In the genomic region with DNA sequence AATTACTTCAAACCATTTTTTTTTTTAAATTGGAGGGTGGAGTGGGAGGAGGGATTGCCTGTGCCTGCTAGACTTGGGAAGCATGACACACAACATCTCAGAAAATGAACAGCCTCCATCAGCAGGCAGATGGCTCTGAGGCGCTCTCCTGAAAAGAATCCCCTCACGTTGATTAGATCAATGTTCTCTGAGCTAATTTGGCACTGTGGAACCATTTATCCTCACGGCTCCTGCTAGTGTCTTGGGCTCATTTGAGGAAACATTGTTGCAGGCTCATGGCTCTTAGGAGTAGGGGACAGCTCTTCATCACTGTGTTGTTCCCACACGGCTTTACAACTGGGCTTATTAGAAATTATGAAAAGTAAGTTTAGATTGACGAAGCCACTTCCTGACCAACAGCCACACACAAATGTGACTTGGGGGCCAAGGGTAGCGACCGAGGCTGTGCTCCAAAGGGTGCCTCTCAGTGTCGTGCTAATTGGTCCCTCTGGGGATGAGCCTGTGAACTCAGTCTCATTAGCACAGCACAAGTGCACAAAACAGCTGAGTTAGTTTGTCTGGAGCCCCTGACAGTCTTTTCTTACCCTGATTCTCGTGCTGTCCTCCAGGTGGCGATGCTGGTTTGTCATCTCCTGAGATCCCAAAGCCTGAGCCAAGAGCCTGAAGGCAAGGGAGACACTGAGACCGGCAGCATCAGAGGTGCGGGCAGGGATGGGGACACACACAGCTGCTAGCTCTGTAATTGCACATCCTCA, we compare ENCODE assay signal across 8 mouse cellular contexts.
DNase-seq lines count a peak whose midpoint lies in the region; ATAC-seq and TF ChIP-seq lines count a peak whose summit lies in the region.

No protein-coding gene starts in this region.

- H3K27ac ChIP-seq in heart, postnatal 0 days (ENCODE audit: low read depth) = no peak overlapping the region
- peak overlapping the region; percentile 57 for H3K27ac ChIP-seq in liver, embryonic 14.5 days
- no peak overlapping the region for H3K27ac ChIP-seq in neural tube, embryonic 11.5 days (ENCODE audit: low read depth, low read length)
- H3K27ac ChIP-seq in stomach, embryonic 16.5 days (ENCODE audit: low read length) = no peak overlapping the region

- peak; percentile 91 for TF ChIP-seq CTCF in heart, postnatal 0 days (IDR thresholded peaks at IDR 0.05; ENCODE audit: low read depth)
- TF ChIP-seq CTCF in liver, embryonic 14.5 days (IDR thresholded peaks at IDR 0.05; ENCODE audit: low read depth) = peak; percentile 94

- peak; percentile 92 for ATAC-seq in erythroid progenitor cell, adult 5-6 weeks (replicated peaks; ENCODE audit: low FRiP score, poor library complexity, severe bottlenecking)
- ATAC-seq in heart, postnatal 0 days (ENCODE audit: insufficient read depth, low read depth) = peak; percentile 51; the same call in 1 of the 2 replicates
- peak; percentile 71 for ATAC-seq in liver, embryonic 14.5 days (ENCODE audit: insufficient read depth)
- ATAC-seq in neural tube, embryonic 11.5 days (ENCODE audit: insufficient read depth, low FRiP score, low TSS enrichment) = peak; percentile 58; the same call in 1 of the 2 replicates
- peak; percentile 40; the same call in 1 of the 2 replicates for ATAC-seq in stomach, embryonic 16.5 days (ENCODE audit: insufficient read depth, low FRiP score)

- WGBS in heart, postnatal 0 days = 27% methylated on average over 12 of the region's 12 CpGs
- WGBS in liver, embryonic 14.5 days (ENCODE audit: insufficient replicate concordance) = 24% methylated on average over 12 of the region's 12 CpGs
- 31% methylated on average over 12 of the region's 12 CpGs for WGBS in neural tube, embryonic 11.5 days
- 28% methylated on average over 12 of the region's 12 CpGs for WGBS in stomach, embryonic 16.5 days

- no peak overlapping the region for H3K4me2 ChIP-seq in heart, postnatal 0 days (ENCODE audit: low read depth, low read length)
- peak overlapping the region; percentile 24; the same call in 1 of the 2 replicates for H3K4me2 ChIP-seq in liver, embryonic 14.5 days (ENCODE audit: low read depth)
- H3K4me2 ChIP-seq in neural tube, embryonic 11.5 days (ENCODE audit: low read depth) = no peak overlapping the region
- no peak overlapping the region for H3K4me2 ChIP-seq in stomach, embryonic 16.5 days (ENCODE audit: low read depth, low read length)

- H3K27me3 ChIP-seq in heart, postnatal 0 days (ENCODE audit: control insufficient read depth, insufficient read depth, low read length) = 0 out of 2 replicates have a peak, but pooled peaks cover 5% of the 10 kb centered on the region
- H3K27me3 ChIP-seq in liver, embryonic 14.5 days (ENCODE audit: control insufficient read depth, insufficient read depth, low read length) = no peaks in the 10 kb centered on the region
- H3K27me3 ChIP-seq in neural tube, embryonic 11.5 days (ENCODE audit: control insufficient read depth, insufficient read depth, low read length) = no peaks in the 10 kb centered on the region
- no peaks in the 10 kb centered on the region for H3K27me3 ChIP-seq in stomach, embryonic 16.5 days (ENCODE audit: control insufficient read depth, insufficient read depth, low read length)

- H3K4me1 ChIP-seq in heart, postnatal 0 days (ENCODE audit: control insufficient read depth, insufficient read depth) = no peaks in the 10 kb centered on the region
- peaks cover 27 to 53% of the 10 kb centered on the region in 2 experiments for H3K4me1 ChIP-seq in liver, embryonic 14.5 days (replicated peaks; ENCODE audit: control insufficient read depth in 2 of 2, insufficient read depth in 2 of 2, low read length in 1 of 2)
- H3K4me1 ChIP-seq in neural tube, embryonic 11.5 days (ENCODE audit: control insufficient read depth, insufficient read depth, low read length) = no peaks in the 10 kb centered on the region
- H3K4me1 ChIP-seq in stomach, embryonic 16.5 days (ENCODE audit: control insufficient read depth, insufficient read depth, low read length) = no peaks in the 10 kb centered on the region

- H3K4me3 ChIP-seq in heart, postnatal 0 days (ENCODE audit: low read depth, low read length) = no peak overlapping the region
- no peak overlapping the region for H3K4me3 ChIP-seq in liver, embryonic 14.5 days (ENCODE audit: insufficient read depth in 1 of 2, low read depth in 2 of 2, low read length in 2 of 2)
- H3K4me3 ChIP-seq in neural tube, embryonic 11.5 days (ENCODE audit: low read depth, low read length) = no peak overlapping the region
- no peak overlapping the region for H3K4me3 ChIP-seq in stomach, embryonic 16.5 days (replicated peaks; ENCODE audit: low read length)

- peak; percentile 8 to 14 for DNase-seq in CD8-positive naive resting alpha-beta T cell, adult 2 months (ENCODE audit: low read depth in 2 of 2, low spot score in 2 of 2)
- peak; percentile 60 for DNase-seq in brain, embryonic 18.5 days (ENCODE audit: low read depth, low spot score)
- DNase-seq in heart, postnatal 0 days (ENCODE audit: low spot score) = peak; percentile 80
- DNase-seq in kidney, postnatal 25 days = peak; percentile 83 to 84
- DNase-seq in liver, embryonic 14.5 days (ENCODE audit: low read depth in 3 of 3, low spot score in 3 of 3) = peak; percentile 70 to 76 (median 72)
- DNase-seq in neural tube, embryonic 11.5 days (ENCODE audit: low spot score) = peak; percentile 78

- no peaks in the 10 kb centered on the region for H3K36me3 ChIP-seq in heart, postnatal 0 days (replicated peaks; ENCODE audit: control insufficient read depth, insufficient read depth, low read length)
- H3K36me3 ChIP-seq in liver, embryonic 14.5 days (replicated peaks; ENCODE audit: control insufficient read depth, insufficient read depth, low read depth) = no peaks in the 10 kb centered on the region
- no peaks in the 10 kb centered on the region for H3K36me3 ChIP-seq in neural tube, embryonic 11.5 days (ENCODE audit: control insufficient read depth, insufficient read depth, low read length)
- no peaks in the 10 kb centered on the region for H3K36me3 ChIP-seq in stomach, embryonic 16.5 days (ENCODE audit: control insufficient read depth, insufficient read depth, low read length)

- no peaks in the 10 kb centered on the region for H3K9me3 ChIP-seq in heart, postnatal 0 days (replicated peaks; ENCODE audit: control insufficient read depth, low read length)
- no peaks in the 10 kb centered on the region for H3K9me3 ChIP-seq in liver, embryonic 14.5 days (ENCODE audit: control insufficient read depth, low read length)
- H3K9me3 ChIP-seq in neural tube, embryonic 11.5 days (ENCODE audit: control insufficient read depth, low read length) = no peaks in the 10 kb centered on the region
- no peaks in the 10 kb centered on the region for H3K9me3 ChIP-seq in stomach, embryonic 16.5 days (replicated peaks; ENCODE audit: control insufficient read depth, low read length)

- H3K9ac ChIP-seq in heart, postnatal 0 days (replicated peaks; ENCODE audit: low read depth, low read length) = no peak overlapping the region
- peak overlapping the region; percentile 41 for H3K9ac ChIP-seq in liver, embryonic 14.5 days (replicated peaks)
- no peak overlapping the region for H3K9ac ChIP-seq in neural tube, embryonic 11.5 days (ENCODE audit: low read length)
- no peak overlapping the region for H3K9ac ChIP-seq in stomach, embryonic 16.5 days (ENCODE audit: low read length)

- TF ChIP-seq EP300 in heart, postnatal 0 days (IDR thresholded peaks at IDR 0.05; ENCODE audit: low read depth) = no peak
- no peak; the same call in 1 of the 2 replicates for TF ChIP-seq EP300 in liver, embryonic 14.5 days (IDR thresholded peaks at IDR 0.05; ENCODE audit: low read depth)

Comparison
In these comparisons a context has a peak if more than half of its experiments do, and no peak if none do; other contexts are left out.
1. DNase-seq: peak in every context shown above with its lines; median percentile 84 in kidney, postnatal 25 days; 80 in heart, postnatal 0 days; 78 in neural tube, embryonic 11.5 days; 72 in liver, embryonic 14.5 days; 60 in brain, embryonic 18.5 days; 11 in CD8-positive naive resting alpha-beta T cell, adult 2 months.
2. ATAC-seq: peak in every context shown above with its lines; median percentile 92 in erythroid progenitor cell, adult 5-6 weeks; 71 in liver, embryonic 14.5 days; 58 in neural tube, embryonic 11.5 days; 51 in heart, postnatal 0 days; 40 in stomach, embryonic 16.5 days.